Mouse (Mus musculus): Measurements from ENCODE around the gene 4921504E06Rik. TPM values are rescaled to one million over a fixed set of nuclear protein-coding genes. Genes with fewer than 3 reads are reported as not detected.

Gene 4921504E06Rik
- polyA plus RNA-seq, 1 experiment, result not detected

GRCm38 (mm10) chr2:19444346-19444745, 109.4 kb downstream of the 4921504E06Rik start:
- Histone ChIP-seq H3K36me3 (ENCODE audit: control insufficient read depth, insufficient read depth, low read length) (no peaks in the 10 kb centered on the region), H3K4me3 (ENCODE audit: low read depth, low read length) (no peak overlapping the region), H3K27me3 (ENCODE audit: control insufficient read depth, insufficient read depth, low read length) (peaks cover 10% of the 10 kb centered on the region; the same call in 1 of the 2 replicates), H3K27ac (ENCODE audit: insufficient read depth, low read depth, low read length) (no peak overlapping the region), H3K4me1 (ENCODE audit: control insufficient read depth, insufficient read depth, insufficient read length, low read length) (no peaks in the 10 kb centered on the region)
- no peak for TF ChIP-seq POLR2A (IDR thresholded peaks at IDR 0.05; ENCODE audit: low read depth, low read length)
- TF ChIP-seq CTCF (IDR thresholded peaks at IDR 0.05; ENCODE audit: extremely low read depth, insufficient read length, insufficient replicate concordance, low read depth, low read length), result no peak
- WGBS, result 4% methylated on average over 9 of the region's 9 CpGs

DNA sequence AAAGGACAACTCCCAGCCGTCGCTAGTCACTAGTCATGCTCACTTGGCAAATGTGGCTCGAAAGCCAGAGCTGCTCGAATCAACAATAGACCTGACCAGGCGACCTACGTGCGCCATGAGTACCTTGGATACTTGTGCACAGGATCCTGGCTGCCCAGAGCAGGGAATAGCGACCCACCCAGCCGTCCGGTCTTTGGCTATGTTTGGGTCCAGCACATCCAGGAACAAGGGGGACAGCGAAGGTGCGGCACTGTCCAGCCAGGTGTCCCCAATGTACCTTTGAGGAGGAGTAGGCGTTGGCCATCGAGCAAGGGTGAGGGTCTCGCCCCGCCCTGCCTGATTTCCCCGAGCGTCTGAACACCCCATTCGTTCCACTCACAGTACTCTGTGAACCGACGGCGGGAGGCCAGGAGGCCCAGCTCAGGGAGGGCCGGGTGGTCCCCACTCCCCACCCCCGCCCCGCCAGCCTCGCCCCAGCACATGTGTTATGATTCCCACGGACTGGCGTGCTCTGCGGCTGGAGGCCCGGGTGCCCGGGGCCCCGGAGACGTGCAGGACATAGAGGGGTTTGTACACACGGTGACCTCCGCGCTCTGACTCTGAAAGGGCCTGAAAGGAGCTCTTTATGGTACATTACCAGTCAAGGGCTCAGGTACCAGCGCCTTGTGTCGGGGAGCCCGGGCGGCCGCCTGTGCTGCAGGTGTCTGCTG, 121.9 kb downstream of the 4921504E06Rik start:
- Histone ChIP-seq H3K4me1 (ENCODE audit: control insufficient read depth, insufficient read depth, insufficient read length, low read length) (no peaks in the 10 kb centered on the region), H3K27me3 (ENCODE audit: control insufficient read depth, insufficient read depth, low read length) (peaks cover 18% of the 10 kb centered on the region), H3K4me3 (ENCODE audit: low read depth, low read length) (no peak overlapping the region), H3K27ac (ENCODE audit: insufficient read depth, low read depth, low read length) (no peak overlapping the region), H3K36me3 (ENCODE audit: control insufficient read depth, insufficient read depth, low read length) (no peaks in the 10 kb centered on the region)
- WGBS, result 4% methylated on average over 41 of the region's 41 CpGs
- TF ChIP-seq POLR2A (IDR thresholded peaks at IDR 0.05; ENCODE audit: low read depth, low read length) (no peak), CTCF (IDR thresholded peaks at IDR 0.05; ENCODE audit: extremely low read depth, insufficient read length, insufficient replicate concordance, low read depth, low read length) (no peak)

GRCm38 (mm10) chr2:19431186-19431585, 122.5 kb downstream of the 4921504E06Rik start:
- H3K27ac ChIP-seq (ENCODE audit: insufficient read depth, low read depth, low read length), result no peak overlapping the region
- TF ChIP-seq POLR2A (IDR thresholded peaks at IDR 0.05; ENCODE audit: low read depth, low read length) (no peak), CTCF (IDR thresholded peaks at IDR 0.05; ENCODE audit: extremely low read depth, insufficient read length, insufficient replicate concordance, low read depth, low read length) (no peak)

DNA sequence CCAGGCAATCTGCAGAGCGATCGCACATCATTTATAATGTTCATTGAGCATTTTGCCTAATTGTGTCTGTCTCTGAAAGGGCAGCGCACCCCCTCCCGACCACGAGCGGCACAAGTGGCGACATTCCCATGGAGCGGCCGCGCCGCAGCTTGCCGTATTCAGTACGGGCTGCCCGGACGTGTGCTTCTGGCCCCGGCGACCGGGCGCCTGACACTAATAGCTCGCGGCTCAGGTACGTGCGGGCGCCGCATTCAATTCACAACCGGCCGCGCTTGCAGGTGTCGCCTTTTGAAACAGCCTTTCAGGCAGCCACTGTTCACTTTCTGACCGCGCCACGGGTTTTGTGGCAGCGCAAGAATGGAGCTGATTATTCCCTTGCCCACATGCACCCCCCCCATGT, 123.0 kb downstream of the 4921504E06Rik start:
- H3K27me3 ChIP-seq (ENCODE audit: control insufficient read depth, insufficient read depth, low read length), result peaks cover 18% of the 10 kb centered on the region

More at GRCm38 (mm10) chr2:19431186-19431585, 122.5 kb downstream of the 4921504E06Rik start:
- H3K36me3 ChIP-seq (ENCODE audit: control insufficient read depth, insufficient read depth, low read length), result no peaks in the 10 kb centered on the region
- H3K4me1 ChIP-seq (ENCODE audit: control insufficient read depth, insufficient read depth, insufficient read length, low read length), result no peaks in the 10 kb centered on the region
- H3K4me3 ChIP-seq (ENCODE audit: low read depth, low read length), result no peak overlapping the region
- peaks cover 18% of the 10 kb centered on the region for H3K27me3 ChIP-seq (ENCODE audit: control insufficient read depth, insufficient read depth, low read length)
- WGBS, result 3% methylated on average over 18 of the region's 18 CpGs

DNA sequence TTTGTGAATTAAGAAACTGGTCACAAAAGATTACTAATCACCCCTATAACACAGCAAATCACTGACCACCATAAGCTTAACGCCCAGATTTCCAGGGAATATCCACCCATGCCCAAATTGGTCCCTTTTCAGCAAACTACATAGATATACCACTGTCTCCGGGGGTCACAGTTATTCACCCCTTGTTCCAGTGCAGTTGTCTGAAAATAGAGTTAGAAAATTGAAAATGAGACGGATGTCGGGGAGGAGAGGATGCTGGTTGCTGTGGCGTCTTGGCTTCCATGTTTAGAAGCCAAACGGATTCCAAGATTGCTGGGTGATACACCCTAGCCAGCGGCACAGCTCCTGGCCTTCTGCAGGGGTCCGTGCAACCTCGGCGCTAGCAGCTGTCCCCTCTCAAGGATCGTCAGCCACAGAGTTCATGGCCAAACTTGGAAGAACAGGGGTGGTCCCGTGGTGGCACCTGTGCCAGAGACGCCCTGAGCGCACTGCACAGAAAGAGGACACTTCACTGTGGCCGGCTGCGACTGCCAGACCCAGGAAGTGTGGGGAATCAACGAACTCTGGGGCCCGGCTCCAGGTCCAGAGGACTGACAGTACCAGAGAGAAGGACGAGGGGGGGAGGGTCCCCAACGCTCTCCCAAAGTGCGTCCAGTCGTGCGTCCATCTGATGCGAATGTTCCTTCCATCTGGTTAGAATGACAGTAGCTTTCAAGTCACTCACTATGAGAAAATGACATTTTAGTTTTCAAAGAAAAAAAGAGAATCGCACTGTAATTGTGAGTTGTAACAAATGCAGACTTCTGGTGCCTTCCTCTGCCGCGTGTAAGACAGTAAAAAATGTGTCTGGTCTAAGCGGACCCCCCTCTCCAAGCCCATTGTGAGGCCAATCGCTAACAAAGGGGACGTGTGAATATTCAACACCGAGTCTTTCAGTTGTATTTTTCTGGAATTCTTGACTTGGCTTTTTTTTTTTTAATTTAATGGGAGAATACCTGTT, 123.7 kb downstream of the 4921504E06Rik start:
- 8% methylated on average over 31 of the region's 31 CpGs for WGBS
- Histone ChIP-seq H3K4me3 (ENCODE audit: low read depth, low read length) (no peak overlapping the region), H3K4me1 (ENCODE audit: control insufficient read depth, insufficient read depth, insufficient read length, low read length) (no peaks in the 10 kb centered on the region), H3K27me3 (ENCODE audit: control insufficient read depth, insufficient read depth, low read length) (peaks cover 18% of the 10 kb centered on the region), H3K36me3 (ENCODE audit: control insufficient read depth, insufficient read depth, low read length) (no peaks in the 10 kb centered on the region), H3K27ac (ENCODE audit: insufficient read depth, low read depth, low read length) (no peak overlapping the region)
- TF ChIP-seq CTCF (IDR thresholded peaks at IDR 0.05; ENCODE audit: extremely low read depth, insufficient read length, insufficient replicate concordance, low read depth, low read length) (no peak), POLR2A (IDR thresholded peaks at IDR 0.05; ENCODE audit: low read depth, low read length) (no peak)

More for the DNA sequence above, 123.0 kb downstream of the 4921504E06Rik start:
- no peak overlapping the region for H3K4me3 ChIP-seq (ENCODE audit: low read depth, low read length)
- no peaks in the 10 kb centered on the region for H3K36me3 ChIP-seq (ENCODE audit: control insufficient read depth, insufficient read depth, low read length)
- H3K27ac ChIP-seq (ENCODE audit: insufficient read depth, low read depth, low read length), result no peak overlapping the region
- no peak for TF ChIP-seq POLR2A (IDR thresholded peaks at IDR 0.05; ENCODE audit: low read depth, low read length)
- no peak for TF ChIP-seq CTCF (IDR thresholded peaks at IDR 0.05; ENCODE audit: extremely low read depth, insufficient read length, insufficient replicate concordance, low read depth, low read length)
- H3K4me1 ChIP-seq (ENCODE audit: control insufficient read depth, insufficient read depth, insufficient read length, low read length), result no peaks in the 10 kb centered on the region
- WGBS, result 3% methylated on average over 33 of the region's 33 CpGs

- Histone ChIP-seq H3K27me3 (ENCODE audit: control insufficient read depth, insufficient read depth, low read length) (peaks cover 18% of the 10 kb centered on the region), H3K36me3 (ENCODE audit: control insufficient read depth, insufficient read depth, low read length) (no peaks in the 10 kb centered on the region), H3K4me1 (ENCODE audit: control insufficient read depth, insufficient read depth, insufficient read length, low read length) (no peaks in the 10 kb centered on the region), H3K4me3 (ENCODE audit: low read depth, low read length) (no peak overlapping the region), H3K27ac (ENCODE audit: insufficient read depth, low read depth, low read length) (no peak overlapping the region)
- TF ChIP-seq POLR2A (IDR thresholded peaks at IDR 0.05; ENCODE audit: low read depth, low read length), result no peak
- 9% methylated on average over 10 of the region's 10 CpGs for WGBS
Measured at GRCm38 (mm10) chr2:19429031-19429430, 124.7 kb downstream of the 4921504E06Rik start.

DNA sequence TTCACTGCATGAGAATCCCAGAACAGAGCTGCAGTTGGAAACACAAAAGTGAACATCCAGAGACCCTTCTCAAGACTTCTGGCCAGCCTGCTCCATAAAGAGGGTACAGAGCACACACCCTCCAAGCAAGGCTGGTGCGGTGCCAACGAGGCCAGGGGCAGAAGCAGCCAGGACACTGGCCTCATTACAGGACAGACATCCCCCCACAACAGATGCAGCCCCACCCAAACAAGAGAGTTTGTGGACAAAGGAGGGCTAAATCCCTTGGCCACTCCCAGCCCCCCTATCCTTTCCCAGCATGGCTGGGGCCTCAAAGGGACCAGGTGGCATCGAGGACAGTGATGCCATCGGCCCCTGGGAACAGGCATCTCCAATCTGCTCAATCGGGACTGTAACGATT, 130.6 kb downstream of the 4921504E06Rik start:
- Histone ChIP-seq H3K4me1 (ENCODE audit: control insufficient read depth, insufficient read depth, insufficient read length, low read length) (no peaks in the 10 kb centered on the region), H3K27me3 (ENCODE audit: control insufficient read depth, insufficient read depth, low read length) (no peaks in the 10 kb centered on the region), H3K4me3 (ENCODE audit: low read depth, low read length) (no peak overlapping the region), H3K27ac (ENCODE audit: insufficient read depth, low read depth, low read length) (no peak overlapping the region), H3K36me3 (ENCODE audit: control insufficient read depth, insufficient read depth, low read length) (no peaks in the 10 kb centered on the region)
- TF ChIP-seq CTCF (IDR thresholded peaks at IDR 0.05; ENCODE audit: extremely low read depth, insufficient read length, insufficient replicate concordance, low read depth, low read length) (no peak), POLR2A (IDR thresholded peaks at IDR 0.05; ENCODE audit: low read depth, low read length) (no peak)
- WGBS, result 81% methylated on average over 6 of the region's 6 CpGs
